Mouse (Mus musculus) splenic B cell, adult 2 months (primary cell): ENCODE measurements around the gene Hormad1.

Experiments used
- DNase-seq: peaks from one replicate; pipeline ENCODE4 v3.0.0-alpha.2; 2011; ENCODE audit warnings: low read depth, low spot score
- H3K27me3 ChIP-seq: 2 replicates; pipeline ENCODE4 v1.6.1; 2012; ENCODE audit warnings: mild to moderate bottlenecking, low read length, moderate library complexity, mixed read lengths; ENCODE audit not compliant: control insufficient read depth, poor library complexity, insufficient read depth, severe bottlenecking
- H3K36me3 ChIP-seq: 2 replicates; pipeline ENCODE4 v1.6.1; 2012; ENCODE audit warnings: mild to moderate bottlenecking, low read length, moderate library complexity, mixed read lengths; ENCODE audit not compliant: control insufficient read depth, poor library complexity, insufficient read depth, severe bottlenecking

The Hormad1 gene

DNA sequence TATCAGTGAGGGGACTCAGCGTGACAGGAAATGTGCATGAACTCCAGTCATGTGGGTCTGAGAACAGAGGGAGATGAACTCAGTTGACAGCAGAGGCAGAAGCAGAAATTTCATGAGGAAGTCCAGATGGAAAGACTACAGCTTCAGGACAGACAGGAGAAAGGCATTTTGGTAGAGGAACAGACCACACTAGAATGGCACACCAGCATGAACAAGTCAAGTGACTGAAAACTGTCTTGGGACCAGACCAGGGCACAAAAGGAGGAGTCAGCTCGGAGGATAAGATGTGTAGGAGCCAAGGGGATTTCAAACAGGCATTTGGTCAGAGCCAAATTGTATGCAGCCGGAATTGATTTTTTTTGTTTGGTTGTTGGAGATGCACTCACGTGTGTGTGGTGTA is 76.2 kb downstream of the Hormad1 start:
- no peaks in the 10 kb centered on the region for H3K27me3 ChIP-seq
- no peak for DNase-seq
- H3K36me3 ChIP-seq, result peaks cover 8% of the 10 kb centered on the region; the same call in 1 of the 2 replicates

DNA sequence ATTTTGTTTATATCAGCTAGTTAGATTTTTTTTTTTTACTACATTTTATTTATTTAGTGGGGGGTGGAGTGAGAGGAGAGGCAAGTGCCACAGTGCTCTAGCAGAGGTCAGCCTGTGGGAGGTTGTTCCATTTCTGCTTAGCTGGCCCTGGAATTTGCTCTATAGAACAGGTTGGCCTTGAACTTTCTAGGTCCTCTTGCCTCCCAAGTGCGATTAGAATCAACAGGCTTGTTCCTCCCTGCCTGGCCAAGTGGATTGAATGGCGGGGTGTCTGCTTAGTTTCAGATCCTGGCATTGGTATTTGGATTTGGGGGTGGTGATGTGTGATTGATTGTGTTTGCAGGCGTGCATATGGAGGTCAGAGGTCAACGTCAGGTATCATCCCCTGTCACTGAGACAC is 76.6 kb downstream of the Hormad1 start:
- H3K36me3 ChIP-seq, result peaks cover 6% of the 10 kb centered on the region; the same call in 1 of the 2 replicates
- no peak for DNase-seq
- no peaks in the 10 kb centered on the region for H3K27me3 ChIP-seq
